Mouse (Mus musculus): Measurements from ENCODE around the gene Dgke.

DNA sequence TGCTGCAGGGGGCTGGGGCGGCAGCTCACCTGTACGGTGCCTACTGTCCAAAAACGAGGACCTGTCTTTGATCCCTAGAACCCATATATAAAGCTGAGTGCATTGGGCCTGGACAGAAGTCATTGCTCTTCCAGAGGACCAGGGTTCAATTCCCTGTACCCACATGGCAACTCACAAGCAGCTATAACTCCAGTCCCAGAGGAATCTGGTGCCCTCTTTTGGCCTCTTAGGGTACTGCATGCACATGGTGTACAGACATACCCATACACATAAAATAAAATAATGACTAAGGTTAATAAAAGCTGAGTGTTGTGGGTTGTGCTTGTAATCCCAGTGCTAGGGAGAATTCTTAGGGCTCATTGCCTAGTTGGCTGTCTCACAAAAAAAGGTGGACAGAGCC is 1.4 kb downstream of the Dgke start:
- TF ChIP-seq CTCF (IDR thresholded peaks at IDR 0.05; ENCODE audit: low read depth, low read length) (0 out of 2 replicates have a peak, but pooled peaks have one; percentile 25), POLR2A (IDR thresholded peaks at IDR 0.05; ENCODE audit: borderline replicate concordance, low read depth, low read length) (no peak)

Measured in bone marrow macrophage, adult 2 months (primary cell).